Mouse (Mus musculus) telencephalon, adult 2 months (tissue): ENCODE data around the gene Il25.
A peak's percentile ranks its signal among the peaks of the same experiment; 100 is the strongest.
"Not testable (repeated sequence)": the region's sequence is repeated elsewhere in the genome, so short reads cannot be mapped to it uniquely, and the experiment has no call there.

ENCODE experiments used
- DNase-seq: peaks from one replicate; pipeline ENCODE4 v3.0.0-alpha.2; 2011; ENCODE audit warnings: low read depth, low spot score

Gene Il25

DNA sequence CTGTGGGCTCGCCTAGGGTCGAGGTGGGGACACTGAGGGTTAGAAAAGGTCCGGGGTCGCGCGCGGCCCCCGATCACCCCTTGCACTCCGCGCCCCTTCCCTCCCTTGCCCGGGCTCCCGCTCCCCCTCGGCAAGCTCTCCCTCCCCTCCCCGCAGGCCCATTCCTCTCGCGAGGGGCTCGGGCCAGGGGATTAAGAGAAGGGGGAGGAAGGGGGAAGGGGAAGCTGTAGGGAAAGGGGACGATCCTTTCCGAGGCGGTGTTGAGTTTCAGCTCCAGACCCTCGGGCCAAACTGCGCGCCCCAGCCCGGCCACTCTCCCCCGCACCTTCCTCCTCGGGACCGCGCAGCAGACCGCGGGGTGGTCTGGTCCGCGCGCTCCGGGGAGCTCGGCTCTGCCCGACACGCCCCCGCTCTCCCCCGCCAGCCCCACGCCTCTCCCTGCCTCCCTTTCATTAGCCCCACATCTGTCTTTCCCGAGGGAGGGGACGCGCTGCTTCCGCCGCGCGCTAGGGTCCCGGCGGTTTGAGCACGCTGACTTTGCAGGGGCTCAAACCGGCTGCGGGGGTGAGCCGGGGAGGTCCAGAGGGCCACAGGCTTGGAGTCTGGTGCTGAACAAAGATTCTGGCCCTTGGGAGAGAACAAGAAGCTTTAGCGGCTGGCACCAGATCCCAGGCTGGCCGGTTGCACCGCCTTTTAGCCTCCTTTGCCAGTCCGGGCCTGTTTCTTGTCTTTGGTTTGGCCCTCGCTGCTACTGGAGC is 5.9 kb upstream of the Il25 start:
- no peak for DNase-seq

- no peak for DNase-seq
These were observed 5.2 kb upstream of the Il25 start for GRCm38 (mm10) chr14:54927296-54927695.

DNA sequence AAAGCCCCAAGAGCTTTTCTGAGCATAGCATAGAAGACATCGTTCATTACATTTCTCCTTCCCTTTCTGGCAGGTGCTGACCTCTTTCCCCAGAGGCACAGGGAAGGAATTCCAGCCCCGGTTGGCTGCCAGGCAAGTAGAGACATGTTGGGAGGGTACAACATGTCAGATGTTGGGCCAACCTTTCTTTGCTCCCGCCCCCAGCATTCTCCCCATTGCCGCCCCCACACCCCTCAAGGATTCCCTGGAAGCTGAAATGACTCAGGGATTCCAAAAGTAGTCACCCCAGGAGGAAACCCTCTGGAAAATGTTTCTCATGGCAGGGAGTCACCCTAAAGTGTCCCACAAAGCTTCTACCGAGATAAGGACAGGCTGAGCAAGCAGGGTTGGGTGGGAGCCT is 2.7 kb upstream of the Il25 start:
- DNase-seq, result no peak

DNA sequence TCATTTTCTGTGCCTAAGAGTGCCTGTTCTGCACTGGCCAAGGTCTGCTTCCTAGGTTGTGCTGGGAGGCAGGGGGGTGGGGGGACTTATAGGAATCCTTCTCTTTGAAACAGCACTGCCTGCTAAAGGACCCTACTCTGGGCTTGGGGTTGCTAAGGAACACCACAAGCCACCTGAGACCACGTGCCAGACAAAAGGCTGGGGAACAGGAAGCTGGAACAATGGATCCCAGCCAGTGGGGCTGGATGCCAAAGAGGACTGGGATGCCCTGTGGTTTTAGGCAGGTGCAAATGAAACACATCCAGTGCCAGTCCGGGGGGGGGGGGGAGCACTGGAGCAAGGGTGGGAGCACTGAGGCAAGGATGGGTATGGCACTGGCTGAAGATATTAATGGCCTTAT is 2.1 kb upstream of the Il25 start:
- no peak for DNase-seq

- peak; percentile 81 for DNase-seq
These were observed 3.7 kb downstream of the Il25 start, which contains the start of gene Cmtm5 for GRCm38 (mm10) chr14:54935904-54936830. Cmtm5 (plus strand) TSS chr14:54936261.

- DNase-seq, result no peak
These were observed 4.3 kb downstream of the Il25 start for GRCm38 (mm10) chr14:54936831-54937160.

DNA sequence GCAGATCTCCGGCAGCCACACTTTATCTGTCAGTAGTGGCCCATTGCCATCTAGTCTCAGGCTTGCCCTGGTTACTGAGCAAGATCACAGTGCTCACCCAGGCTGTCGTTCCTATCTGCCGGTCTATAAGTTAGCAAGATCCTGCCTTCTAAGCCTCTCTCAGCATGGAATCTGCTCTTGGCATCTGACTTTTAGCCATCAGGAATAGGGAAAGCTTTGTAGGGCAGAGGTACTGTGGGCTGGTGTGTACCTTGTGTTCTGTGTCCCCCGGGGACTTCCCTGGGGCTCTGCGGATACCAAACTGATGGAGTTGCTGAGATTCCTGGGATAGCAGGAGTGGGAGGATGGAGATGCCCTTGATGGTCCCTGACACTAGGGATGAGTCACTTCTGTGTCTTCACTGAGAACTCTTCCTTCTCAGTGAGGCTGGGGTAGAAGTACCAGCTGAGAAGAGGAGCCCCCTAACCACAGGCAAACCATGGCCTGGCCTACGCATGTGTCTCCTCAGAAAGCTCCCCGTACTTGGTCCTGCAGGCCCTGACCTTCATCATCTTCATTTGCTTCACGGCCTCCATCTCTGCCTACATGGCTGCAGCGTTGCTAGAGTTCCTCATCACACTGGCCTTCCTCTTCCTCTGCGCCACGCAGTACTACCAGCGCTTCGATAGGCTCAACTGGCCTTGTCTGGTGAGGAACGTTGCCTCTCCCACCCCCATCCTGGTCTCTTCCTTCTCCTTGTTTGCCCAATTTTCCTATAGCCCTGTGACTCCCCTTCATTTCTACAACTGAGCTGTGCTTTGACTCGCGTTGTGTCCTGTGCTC is 5.1 kb downstream of the Il25 start:
- DNase-seq, result no peak

GRCm38 (mm10) chr14:54938431-54939219 is 6.1 kb downstream of the Il25 start:
- no peak for DNase-seq

DNA sequence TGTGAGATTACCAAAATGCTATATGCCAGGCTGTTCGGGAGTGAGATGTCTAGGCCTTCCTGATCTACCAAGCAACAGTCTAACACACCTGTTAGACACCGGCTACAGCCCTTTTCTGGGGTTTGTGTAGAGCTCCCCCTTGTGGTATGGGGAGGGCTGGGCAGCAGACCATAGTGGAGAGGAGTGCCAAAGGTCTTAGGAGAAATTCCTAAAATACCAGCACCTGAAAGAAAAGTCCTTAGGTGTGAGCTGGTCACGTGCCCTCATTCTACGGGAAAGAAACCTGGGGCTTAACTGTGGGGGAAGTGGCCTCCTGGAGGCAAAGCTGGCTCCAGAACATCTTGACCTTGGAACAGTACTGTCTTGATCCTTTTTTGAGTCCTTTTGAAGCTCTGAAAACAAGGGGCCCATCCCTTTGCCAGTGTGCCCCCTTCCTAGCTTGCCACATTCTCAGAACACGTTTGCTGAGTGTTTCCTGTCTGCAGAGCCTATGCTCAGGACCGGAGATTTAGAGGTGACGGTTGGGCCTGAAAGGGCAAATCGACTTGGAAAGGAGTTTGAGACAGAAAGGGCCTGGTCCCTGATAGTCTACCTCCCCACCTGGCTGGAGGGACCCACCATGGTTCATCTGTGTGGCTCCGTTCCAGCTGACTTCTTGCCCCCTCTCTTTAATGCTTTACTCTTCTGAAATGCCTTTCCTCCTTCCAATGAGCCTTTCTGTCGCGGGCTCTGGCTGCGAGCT is 7.1 kb downstream of the Il25 start:
- no peak for DNase-seq

DNA sequence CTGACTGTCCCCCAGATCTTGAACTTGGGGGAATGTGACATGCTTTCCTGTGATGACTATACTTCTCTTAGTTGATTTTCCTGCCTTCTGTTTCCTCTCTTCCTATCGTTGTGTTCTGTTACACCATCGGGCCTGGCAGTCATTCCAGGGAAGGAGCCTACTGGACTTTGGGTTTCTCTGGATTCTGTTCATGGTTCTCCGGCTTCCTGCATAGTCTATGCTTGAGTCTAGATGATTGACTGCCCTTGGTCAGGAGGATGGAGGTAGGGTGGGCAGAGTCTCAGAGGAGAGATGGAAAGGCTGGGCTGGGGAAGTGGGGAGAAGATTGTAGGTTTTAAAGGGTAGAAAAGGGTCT is 7.7 kb downstream of the Il25 start:
- no peak for DNase-seq

DNA sequence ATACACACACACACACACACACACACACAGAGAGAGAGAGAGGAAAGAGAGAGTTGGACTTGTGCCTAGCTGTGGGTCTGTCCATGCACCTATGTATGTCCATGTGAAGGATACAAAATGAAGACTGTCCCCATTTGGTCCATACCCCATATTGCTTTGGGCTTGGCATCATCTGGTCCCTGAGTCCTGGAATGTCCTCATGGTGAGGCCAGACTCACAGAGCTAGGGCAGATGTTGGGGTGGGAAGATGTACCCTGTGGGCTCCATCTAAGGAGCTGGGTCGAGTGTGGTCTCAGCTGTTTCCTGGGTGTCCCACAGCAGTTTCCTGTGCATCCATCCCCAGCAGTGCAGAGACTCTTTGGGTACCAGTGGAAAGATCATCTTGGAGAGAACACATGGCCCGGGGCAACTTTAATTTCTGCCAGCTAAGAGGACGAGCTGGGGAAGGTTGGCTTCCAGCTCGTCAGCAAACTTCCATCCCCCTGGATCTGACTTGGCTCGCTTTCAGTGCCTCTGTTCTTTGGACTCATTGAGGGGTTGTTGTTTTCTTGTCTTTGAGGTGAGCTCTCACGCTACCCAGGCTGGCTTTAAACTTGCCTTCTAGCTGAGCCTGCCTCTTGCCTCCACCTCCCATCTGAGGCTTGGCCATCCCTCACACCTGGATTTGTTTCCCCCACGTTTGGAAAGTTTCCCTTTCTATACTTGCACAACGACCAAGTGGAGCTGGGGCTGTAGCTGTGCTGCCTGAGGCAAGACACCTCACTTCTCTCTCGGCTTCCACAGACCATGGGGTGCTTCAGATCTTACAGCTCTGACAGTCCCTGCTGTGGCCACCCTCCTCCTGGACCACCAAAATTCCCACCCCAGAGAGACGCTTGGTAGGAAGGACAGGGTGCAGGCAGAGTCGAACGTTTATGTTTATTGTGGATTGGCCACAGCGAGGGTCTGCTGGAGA is 8.8 kb downstream of the Il25 start:
- no peak for DNase-seq

GRCm38 (mm10) chr14:54942479-54942878 is 10.0 kb downstream of the Il25 start:
- no peak for DNase-seq

DNA sequence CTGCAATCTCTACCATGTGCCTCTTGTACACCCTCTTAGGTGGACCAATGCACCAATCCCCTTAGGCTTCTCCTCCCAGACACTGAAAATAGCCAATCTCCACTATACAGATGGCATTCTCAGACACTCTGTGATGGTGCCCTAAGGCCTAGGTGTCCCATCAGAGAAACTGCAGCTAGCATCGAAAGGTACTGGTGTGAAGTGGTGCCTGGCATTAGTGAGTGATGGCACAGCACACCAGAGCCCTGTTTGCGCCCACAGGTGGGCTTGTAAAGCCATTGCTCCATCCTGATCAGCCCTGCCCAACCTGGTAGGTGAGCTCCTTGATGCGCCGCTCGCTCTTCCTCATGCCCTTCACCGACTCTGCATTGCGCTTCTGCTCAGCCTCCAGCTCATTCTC is 11.5 kb downstream of the Il25 start:
- no peak for DNase-seq

DNA sequence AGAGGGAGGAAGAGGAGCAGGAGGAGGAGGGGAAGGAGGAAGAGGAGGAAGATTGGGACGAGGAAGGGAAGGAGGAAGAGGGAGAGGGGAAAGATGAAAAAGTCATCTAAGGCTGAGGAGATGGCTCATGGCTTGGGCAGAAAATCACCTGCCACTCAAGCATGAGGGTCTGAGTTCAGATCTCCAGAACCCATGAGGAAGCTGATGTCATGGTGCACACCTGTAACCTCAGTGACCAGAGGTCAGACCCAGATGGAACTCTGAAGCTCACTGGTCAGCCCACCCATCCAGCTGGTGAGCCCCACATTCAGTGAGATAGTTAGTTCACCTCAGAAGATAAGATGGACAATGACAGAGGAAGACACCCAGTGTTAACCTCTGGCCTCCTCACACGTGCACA is 12.4 kb downstream of the Il25 start:
- no peak for DNase-seq

GRCm38 (mm10) chr14:54945975-54946704 is 13.6 kb downstream of the Il25 start:
- no peak for DNase-seq

- DNase-seq, result not testable (repeated sequence)
These were observed 14.5 kb downstream of the Il25 start for GRCm38 (mm10) chr14:54947008-54947407.

- no peak for DNase-seq
These were observed 16.3 kb downstream of the Il25 start for GRCm38 (mm10) chr14:54948781-54949180.

DNA sequence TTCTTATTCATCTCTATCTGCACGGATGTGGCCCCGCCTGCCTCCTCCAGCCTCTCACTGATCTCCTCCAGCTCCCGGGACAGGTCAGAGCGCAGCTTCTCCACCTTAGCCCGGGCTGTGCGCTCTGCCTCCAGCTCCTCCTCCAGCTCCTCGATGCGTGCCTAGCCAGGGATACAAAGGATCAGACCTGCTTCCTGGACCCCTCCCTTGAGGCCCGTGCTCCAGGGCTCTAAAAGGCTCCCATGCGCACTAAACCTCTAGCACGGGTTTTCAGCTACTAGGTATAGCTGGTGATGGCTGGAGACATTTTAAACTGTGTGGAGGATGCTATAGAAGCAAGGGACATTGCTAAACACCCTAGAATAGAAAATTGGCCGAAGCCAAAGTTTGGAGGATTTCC is 18.0 kb downstream of the Il25 start:
- DNase-seq, result no peak

GRCm38 (mm10) chr14:54951587-54951986 is 19.1 kb downstream of the Il25 start:
- no peak for DNase-seq
